Mouse (Mus musculus): ENCODE measurements at regions not wholly inside any gene's neighbourhood (a gene's known extent, or its start where the extent isn't known, plus 50 kb on each side); places are given as distances from the start of the nearest gene placed in this dataset.

DNA sequence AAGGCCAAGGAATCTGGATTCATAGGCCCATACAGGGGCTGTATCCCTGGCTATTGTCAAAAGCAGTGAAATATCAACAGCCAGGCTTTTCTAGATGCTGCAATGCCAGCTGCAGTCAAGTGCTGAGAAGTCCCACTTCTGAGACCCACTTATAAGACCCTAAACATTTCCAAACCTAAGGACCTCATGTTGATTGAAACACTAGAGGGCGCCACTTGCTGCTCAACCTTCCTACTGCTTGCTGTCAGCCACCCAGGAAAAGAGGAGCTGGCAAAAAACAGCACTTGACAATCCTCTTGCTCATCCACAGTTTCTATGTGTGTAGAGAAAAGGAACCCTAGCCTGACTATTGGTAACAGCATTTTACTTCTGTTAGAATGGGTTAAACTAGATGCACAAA lies 68.2 kb upstream of the D16Ertd472e start:
- TF ChIP-seq POLR2A (IDR thresholded peaks at IDR 0.05; ENCODE audit: borderline replicate concordance, low read depth, low read length), result no peak
- no peak; the same call in 1 of the 2 replicates for TF ChIP-seq CTCF (IDR thresholded peaks at IDR 0.05; ENCODE audit: low read depth, low read length)

Data from bone marrow macrophage, adult 2 months (primary cell).